Mouse (Mus musculus) liver, postnatal 0 days (tissue): ENCODE results near the gene Agap1. TPM values are rescaled to one million over a fixed set of nuclear protein-coding genes. Genes with fewer than 3 reads are reported as not detected.
A peak's percentile ranks its signal among the peaks of the same experiment; 100 is the strongest.

ENCODE experiments used
- ATAC-seq: fragments of 200-750 bp; cut with Nextera tagmentation; 2 replicates; pipeline ENCODE4 v1.8.0; 2017; ENCODE audit warnings: mild to moderate bottlenecking, moderate library complexity
- DNase-seq: peaks from one replicate; pipeline ENCODE4 v3.0.0-alpha.2; 2016
- H3K27ac ChIP-seq: fragments of 300-500 bp; sonication (generic); 2 replicates; pipeline ENCODE4 v1.5.1; 2014; ENCODE audit warnings: antibody characterized with exemption, moderate library complexity, mild to moderate bottlenecking, low read depth
- H3K27me3 ChIP-seq: fragments of 300-500 bp; sonication (generic); 2 replicates; pipeline ENCODE4 v1.6.1; 2014; ENCODE audit warnings: low read length, control low read depth, mixed read lengths; ENCODE audit not compliant: insufficient read depth
- H3K36me3 ChIP-seq: fragments of 300-500 bp; sonication (generic); replicated peaks from 2 replicates; pipeline ENCODE4 v1.6.1; 2014; ENCODE audit warnings: mild to moderate bottlenecking, control low read depth, low read length, moderate library complexity, mixed read lengths; ENCODE audit not compliant: insufficient read depth
- H3K4me1 ChIP-seq: fragments of 300-500 bp; sonication (generic); 2 replicates; pipeline ENCODE4 v1.6.1; 2014; ENCODE audit warnings: antibody characterized with exemption, mild to moderate bottlenecking, control low read depth; ENCODE audit not compliant: insufficient read depth
- H3K4me2 ChIP-seq: fragments of 300-500 bp; sonication (generic); 2 replicates; pipeline ENCODE4 v1.6.1; 2014; ENCODE audit warnings: low read depth, mild to moderate bottlenecking, low read length, moderate library complexity, mixed read lengths
- H3K4me3 ChIP-seq: fragments of 300-500 bp; sonication (generic); 2 replicates; pipeline ENCODE4 v1.5.1; 2014; ENCODE audit warnings: low read depth, low read length
- H3K9ac ChIP-seq: fragments of 300-500 bp; sonication (generic); replicated peaks from 2 replicates; pipeline ENCODE4 v1.6.1; 2014; ENCODE audit warnings: mild to moderate bottlenecking, moderate library complexity
- H3K9me3 ChIP-seq: fragments of 300-500 bp; sonication (generic); 2 replicates; pipeline ENCODE4 v1.6.1; 2016; ENCODE audit warnings: mild to moderate bottlenecking, control low read depth, low read length, mixed read lengths
- CTCF ChIP-seq: sonication (generic); IDR thresholded peaks from 2 replicates; pipeline ENCODE4 v1.5.1; 2016; ENCODE audit warnings: antibody characterized with exemption, low read depth
- EP300 ChIP-seq: IDR thresholded peaks from 2 replicates; pipeline ENCODE4 v1.6.1; 2016; ENCODE audit warnings: antibody characterized with exemption, low read depth, mild to moderate bottlenecking
- WGBS: fragments of 180-500 bp; shearing (Covaris S2); extraction: QIAGEN DNeasy Blood & Tissue Kit; methylation state at CpG from one replicate; pipeline ENCODE4 v1.1.7; 2014; ENCODE audit not compliant: insufficient replicate concordance; 5-methylcytosine and 5-hydroxymethylcytosine counted together
- polyA plus RNA-seq: library from polyadenylated mRNA; unstranded; fragments of >200 nt; fragmentation: Nextera tagmentation; extraction: Ambion mirVana; gene quantifications from 2 replicates; pipeline ENCODE4 v1.2.1, GENCODE M21; 2015

The Agap1 gene
- polyA plus RNA-seq, 1 experiment from 2014 or later, result 1.0 TPM

DNA sequence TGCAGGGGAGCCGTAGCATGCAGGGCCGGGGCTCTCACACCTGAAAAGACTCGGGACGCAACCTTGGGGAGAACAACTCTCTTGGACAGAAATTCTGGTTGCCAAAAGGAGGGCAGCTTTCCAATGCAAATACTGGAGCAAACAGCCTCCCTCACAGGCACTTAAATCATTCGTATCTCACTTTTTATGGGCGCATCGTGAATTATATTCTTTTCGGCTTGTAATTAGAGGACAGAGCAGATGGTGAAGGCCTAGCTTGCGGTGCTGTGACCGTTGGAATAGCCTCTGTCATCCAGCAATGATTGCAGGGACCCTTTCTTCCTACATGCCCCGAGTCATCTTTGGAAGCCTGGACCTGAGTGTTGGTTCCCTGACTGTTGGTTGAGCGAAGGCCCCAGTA lies 300.8 kb downstream of the Agap1 start:
- no peak overlapping the region for H3K9ac ChIP-seq
- no peak for DNase-seq
- no peaks in the 10 kb centered on the region for H3K4me1 ChIP-seq
- no peak overlapping the region for H3K27ac ChIP-seq
- no peaks in the 10 kb centered on the region for H3K27me3 ChIP-seq
- no peaks in the 10 kb centered on the region for H3K36me3 ChIP-seq
- TF ChIP-seq CTCF, result no peak
- TF ChIP-seq EP300, result no peak
- H3K4me3 ChIP-seq, result no peak overlapping the region
- WGBS, result 74% methylated on average over 12 of the region's 12 CpGs
- ATAC-seq, result no peak
- no peak overlapping the region for H3K4me2 ChIP-seq
- no peaks in the 10 kb centered on the region for H3K9me3 ChIP-seq

DNA sequence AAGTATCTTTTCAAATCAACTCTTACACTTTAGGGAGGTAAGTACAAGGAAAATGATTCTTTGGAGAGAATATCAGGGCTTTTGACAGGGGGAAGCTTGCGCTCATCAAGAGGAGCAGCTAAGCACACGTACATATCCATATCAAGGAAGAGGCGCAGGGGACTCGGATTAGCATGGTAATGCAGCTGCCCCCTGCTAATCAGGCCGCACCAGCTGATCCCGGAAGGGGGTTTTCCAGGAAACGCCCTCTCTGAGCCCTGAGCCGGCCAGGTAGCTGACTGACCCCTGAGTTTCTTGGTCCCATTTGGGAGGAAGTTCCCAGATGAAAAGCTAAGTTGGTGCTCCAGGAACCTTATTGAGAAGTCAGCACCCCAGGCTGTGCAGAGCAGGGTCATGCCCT lies 301.8 kb downstream of the Agap1 start:
- Histone ChIP-seq H3K36me3 (no peaks in the 10 kb centered on the region), H3K27me3 (no peaks in the 10 kb centered on the region), H3K4me1 (no peaks in the 10 kb centered on the region), H3K4me3 (no peak overlapping the region), H3K9me3 (no peaks in the 10 kb centered on the region), H3K27ac (no peak overlapping the region), H3K4me2 (no peak overlapping the region), H3K9ac (no peak overlapping the region)
- TF ChIP-seq CTCF (no peak), EP300 (no peak)
- no peak for DNase-seq
- 72% methylated on average over 8 of the region's 8 CpGs for WGBS
- ATAC-seq, result no peak

DNA sequence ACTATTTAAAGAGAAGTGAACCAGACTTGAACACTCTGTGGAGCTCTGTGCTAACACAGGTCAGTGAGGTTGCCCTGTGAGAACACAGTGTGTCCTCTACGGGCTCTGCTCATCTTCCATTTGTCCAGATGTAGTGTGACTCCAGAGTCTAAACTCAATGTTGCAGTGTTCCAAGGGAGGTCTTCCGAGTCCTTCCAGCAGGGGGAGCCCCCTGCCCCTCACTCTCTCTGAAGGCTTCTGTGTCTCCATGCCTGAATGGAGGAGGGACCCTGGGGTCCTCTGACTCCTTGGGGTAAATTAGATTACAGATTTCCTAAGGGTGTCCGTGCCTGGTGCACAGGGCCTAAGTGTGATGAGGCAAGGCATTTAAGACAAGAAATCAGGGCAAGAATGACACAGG lies 302.9 kb downstream of the Agap1 start:
- DNase-seq, result peak; percentile 29
- Histone ChIP-seq H3K4me3 (no peak overlapping the region), H3K4me1 (no peaks in the 10 kb centered on the region), H3K36me3 (no peaks in the 10 kb centered on the region), H3K27me3 (no peaks in the 10 kb centered on the region), H3K9me3 (no peaks in the 10 kb centered on the region), H3K9ac (no peak overlapping the region), H3K27ac (no peak overlapping the region), H3K4me2 (no peak overlapping the region)
- no peak for ATAC-seq
- TF ChIP-seq CTCF (peak; percentile 58), EP300 (no peak)
- WGBS, result 66% methylated on average over 3 of the region's 3 CpGs

GRCm38 (mm10) chr1:89763912-89764311 lies 309.3 kb downstream of the Agap1 start:
- no peak overlapping the region for H3K9ac ChIP-seq
- H3K27ac ChIP-seq, result no peak overlapping the region
- no peak for DNase-seq
- no peaks in the 10 kb centered on the region for H3K27me3 ChIP-seq
- H3K9me3 ChIP-seq, result no peaks in the 10 kb centered on the region
- H3K4me1 ChIP-seq, result no peaks in the 10 kb centered on the region
- ATAC-seq, result no peak
- TF ChIP-seq EP300 (no peak), CTCF (no peak)
- H3K4me2 ChIP-seq, result no peak overlapping the region
- H3K4me3 ChIP-seq, result no peak overlapping the region
- H3K36me3 ChIP-seq, result no peaks in the 10 kb centered on the region
- WGBS, result 69% methylated on average over 3 of the region's 3 CpGs

GRCm38 (mm10) chr1:89766891-89767290 lies 312.3 kb downstream of the Agap1 start:
- H3K4me2 ChIP-seq, result no peak overlapping the region
- H3K9me3 ChIP-seq, result no peaks in the 10 kb centered on the region
- no peak overlapping the region for H3K9ac ChIP-seq
- H3K27ac ChIP-seq, result no peak overlapping the region
- H3K4me3 ChIP-seq, result no peak overlapping the region
- WGBS, result 73% methylated on average over 8 of the region's 8 CpGs
- H3K4me1 ChIP-seq, result no peaks in the 10 kb centered on the region
- no peaks in the 10 kb centered on the region for H3K27me3 ChIP-seq
- ATAC-seq (no peak), DNase-seq (no peak)
- TF ChIP-seq EP300 (no peak), CTCF (no peak)
- H3K36me3 ChIP-seq, result no peaks in the 10 kb centered on the region

GRCm38 (mm10) chr1:89769641-89770040 lies 315.0 kb downstream of the Agap1 start:
- no peaks in the 10 kb centered on the region for H3K27me3 ChIP-seq
- no peaks in the 10 kb centered on the region for H3K36me3 ChIP-seq
- H3K4me3 ChIP-seq, result no peak overlapping the region
- TF ChIP-seq EP300 (no peak), CTCF (no peak)
- H3K9ac ChIP-seq, result no peak overlapping the region
- DNase-seq, result no peak
- H3K27ac ChIP-seq, result no peak overlapping the region
- H3K9me3 ChIP-seq, result no peaks in the 10 kb centered on the region
- WGBS, result 86% methylated on average over 4 of the region's 4 CpGs
- no peaks in the 10 kb centered on the region for H3K4me1 ChIP-seq
- no peak for ATAC-seq
- H3K4me2 ChIP-seq, result no peak overlapping the region

- DNase-seq (no peak), ATAC-seq (no peak)
- Histone ChIP-seq H3K36me3 (no peaks in the 10 kb centered on the region), H3K27ac (no peak overlapping the region), H3K9ac (no peak overlapping the region), H3K4me1 (no peaks in the 10 kb centered on the region), H3K4me3 (no peak overlapping the region), H3K9me3 (no peaks in the 10 kb centered on the region), H3K4me2 (no peak overlapping the region), H3K27me3 (no peaks in the 10 kb centered on the region)
- WGBS, result 79% methylated on average over 1 of the region's 1 CpGs
- TF ChIP-seq EP300 (no peak), CTCF (peak; percentile 36)
Observed at GRCm38 (mm10) chr1:89770298-89770697, 315.7 kb downstream of the Agap1 start.
